Mouse (Mus musculus) layer of hippocampus, adult 2 months (tissue): ENCODE results near the gene Ubr4. TPM values are rescaled to one million over a fixed set of nuclear protein-coding genes. Genes with fewer than 3 reads are reported as not detected.

ENCODE experiments used
- DNase-seq, 2 experiments: peaks; one replicate each; pipeline ENCODE4 v3.0.0; 2022; ENCODE audit warnings: low spot score in 2 of 2
- H3K27ac ChIP-seq: fragments of 200-600 bp; 2 replicates; pipeline ENCODE4 v1.8.1; 2022
- H3K4me3 ChIP-seq: fragments of 200-600 bp; 2 replicates; pipeline ENCODE4 v1.8.1; 2022; ENCODE audit warnings: mild to moderate bottlenecking
- CTCF ChIP-seq: fragments of 200-600 bp; conservative IDR thresholded peaks from 2 replicates; pipeline ENCODE4 v1.8.1; 2022; ENCODE audit warnings: antibody characterized with exemption, mild to moderate bottlenecking, moderate library complexity
- total RNA-seq, 2 experiments: library from RNA; stranded (reverse); gene quantifications; 2 replicates each; pipeline ENCODE4 v1.2.3; 2021

The Ubr4 gene
- total RNA-seq, 2 experiments from 2014 or later, result 171 to 176 TPM

DNA sequence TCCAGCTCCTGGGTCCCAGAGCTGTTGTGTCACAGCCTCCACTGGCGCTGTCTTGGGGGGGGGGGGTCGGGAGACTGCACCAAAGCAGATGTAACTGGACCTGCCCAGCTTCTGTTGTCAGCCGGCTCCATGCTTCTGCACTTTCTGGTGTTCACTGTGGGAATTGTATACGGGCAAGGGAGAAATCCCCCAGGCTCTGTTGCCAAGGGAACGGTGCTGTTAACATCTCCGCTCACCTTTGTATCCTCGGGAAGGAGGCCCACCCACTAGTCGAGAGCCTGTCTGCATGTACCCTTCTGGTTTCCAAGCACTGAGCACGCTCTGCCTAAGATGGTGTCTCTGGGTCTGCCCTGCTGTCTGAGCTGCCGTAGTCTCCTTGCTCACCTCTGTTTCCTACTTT, 134.7 kb downstream of the Ubr4 start:
- DNase-seq, result no peak
- no peak for TF ChIP-seq CTCF
- no peak overlapping the region for H3K4me3 ChIP-seq
- peak overlapping the region; percentile 51 for H3K27ac ChIP-seq

DNA sequence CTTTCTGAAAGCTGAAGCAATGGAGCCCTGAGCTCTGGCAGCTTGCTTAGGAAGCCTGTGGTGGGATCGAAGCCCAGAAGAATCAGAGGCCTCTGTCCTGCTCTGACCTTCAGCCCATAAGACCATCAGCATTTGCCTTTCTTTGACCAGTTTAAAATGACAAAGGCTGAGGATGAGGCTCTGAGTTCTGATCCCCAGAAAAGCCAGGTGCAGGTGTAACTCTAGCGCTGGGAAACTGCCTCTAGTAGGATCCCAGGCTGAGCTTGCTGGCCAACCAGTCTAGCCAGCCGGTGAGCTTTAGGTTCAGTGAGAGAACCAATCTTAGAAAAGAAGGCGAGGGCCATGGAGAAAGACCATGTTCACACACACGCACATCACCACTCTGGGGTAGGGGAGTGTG, 135.9 kb downstream of the Ubr4 start:
- no peak for TF ChIP-seq CTCF
- H3K4me3 ChIP-seq, result no peak overlapping the region
- H3K27ac ChIP-seq, result no peak overlapping the region
- no peak for DNase-seq

DNA sequence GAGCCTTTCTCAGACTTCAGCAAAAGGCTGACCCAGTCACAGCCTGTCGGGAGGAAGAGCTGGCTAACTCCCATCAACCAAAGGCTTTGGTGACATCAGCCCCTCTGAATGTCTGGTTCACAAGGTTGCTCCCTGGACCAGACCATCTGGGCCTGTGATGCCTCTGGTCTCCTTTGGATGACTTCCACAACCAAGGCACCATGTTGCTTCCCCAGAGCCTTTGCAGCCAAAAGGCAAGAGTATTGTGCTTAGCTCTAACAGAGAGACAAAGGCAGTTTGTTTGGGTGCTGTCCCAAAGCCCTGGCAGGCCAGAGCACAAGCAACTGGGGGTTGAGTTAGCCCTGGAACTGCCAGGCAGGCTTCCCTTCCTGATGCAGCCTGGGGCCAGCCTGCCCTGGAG, 137.5 kb downstream of the Ubr4 start:
- no peak for TF ChIP-seq CTCF
- DNase-seq, result peak; percentile 38 to 69
- Histone ChIP-seq H3K4me3 (no peak overlapping the region), H3K27ac (peak overlapping the region; percentile 72)

DNA sequence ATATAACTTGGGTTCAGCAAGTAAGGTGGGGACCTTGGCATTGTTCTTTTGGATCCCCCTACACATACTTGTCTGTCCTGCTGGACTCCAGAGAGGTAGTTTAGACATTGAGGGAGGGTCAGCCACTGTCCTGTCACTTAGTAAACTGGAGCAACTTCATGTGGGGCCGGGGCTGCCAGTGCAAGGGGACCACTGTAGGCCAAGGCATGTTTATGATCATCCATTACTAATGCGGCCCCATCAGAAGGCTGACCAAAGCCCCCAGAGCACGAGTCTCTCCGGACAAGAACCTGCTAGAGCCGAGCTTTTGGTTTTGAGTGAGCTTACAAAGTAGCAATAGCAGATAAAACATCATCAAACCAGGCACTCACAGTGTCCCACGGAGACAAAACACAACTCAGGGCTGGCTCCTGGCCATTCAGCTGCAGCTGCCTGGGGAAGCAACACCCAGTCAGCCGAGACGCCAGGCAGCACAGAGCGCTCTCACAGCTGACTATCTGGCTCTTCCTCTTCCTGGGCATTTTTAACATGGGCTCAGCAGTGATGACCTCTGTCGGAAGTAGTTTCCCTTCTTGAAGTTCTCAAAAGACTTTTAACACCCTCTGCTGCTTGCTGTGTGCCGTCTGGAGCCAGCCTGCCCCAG, 138.1 kb downstream of the Ubr4 start:
- DNase-seq, result peak; percentile 63 to 66
- Histone ChIP-seq H3K4me3 (no peak overlapping the region), H3K27ac (peak overlapping the region; percentile 72)
- TF ChIP-seq CTCF, result no peak

DNA sequence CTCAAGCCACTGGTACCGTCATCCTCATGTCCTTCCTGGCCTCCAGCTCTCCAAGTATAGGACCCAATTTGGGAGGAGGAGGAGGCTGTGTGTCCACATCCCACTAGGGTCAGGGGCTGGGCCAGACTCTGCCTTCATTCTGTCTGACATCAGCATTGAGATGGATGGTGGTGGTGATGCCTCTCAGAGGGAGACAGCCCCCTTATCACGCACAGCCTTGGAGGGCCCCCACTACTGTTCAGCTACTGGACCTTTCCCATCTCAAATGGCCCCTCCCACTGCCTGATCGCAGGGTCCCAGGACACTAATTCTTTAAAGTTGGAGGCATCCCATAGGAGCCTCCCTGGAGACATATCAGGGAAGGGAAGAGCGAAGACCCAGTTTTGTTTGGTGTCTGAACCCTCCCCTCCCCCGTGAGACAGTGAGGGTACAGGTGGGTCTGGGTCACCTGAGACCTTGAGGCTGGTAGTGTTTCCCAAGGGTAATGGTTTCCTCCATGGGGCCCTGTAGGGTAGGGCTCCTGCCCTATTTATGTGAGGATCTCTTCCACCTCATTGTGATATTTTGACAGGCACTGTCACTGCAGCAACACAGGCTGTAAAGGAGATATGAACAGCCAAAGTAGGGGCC, 139.2 kb downstream of the Ubr4 start:
- TF ChIP-seq CTCF, result no peak
- H3K4me3 ChIP-seq, result no peak overlapping the region
- DNase-seq, result no peak
- peak overlapping the region; percentile 72; the same call in 1 of the 2 replicates for H3K27ac ChIP-seq

DNA sequence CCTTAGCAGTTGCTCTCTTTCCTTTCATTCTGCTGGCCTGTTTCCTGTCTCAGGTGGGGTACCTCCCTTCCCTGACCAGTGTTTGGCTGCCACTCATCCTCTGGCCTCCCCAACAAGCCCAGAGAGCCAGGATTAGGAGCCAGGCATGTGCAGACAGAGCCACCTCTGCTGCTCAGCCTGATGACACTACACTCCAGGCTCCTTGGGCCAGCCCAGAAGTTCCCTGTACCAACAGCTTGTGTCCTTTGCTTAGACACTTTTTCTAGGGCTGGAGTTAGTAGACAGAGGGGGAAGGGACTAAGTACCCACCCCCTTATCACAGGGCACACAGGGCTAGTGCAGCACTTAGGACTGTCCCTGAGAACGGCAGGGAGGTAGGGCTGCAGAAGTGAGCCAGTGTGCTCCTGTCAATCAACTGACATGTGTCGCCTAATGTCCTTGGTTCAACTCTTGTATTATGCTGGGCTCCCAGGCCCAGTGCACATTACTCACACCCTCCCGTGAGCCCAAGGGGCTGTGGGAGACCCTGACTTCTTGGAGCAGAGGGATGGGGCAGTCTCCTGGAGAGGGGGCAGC, 139.9 kb downstream of the Ubr4 start:
- no peak for DNase-seq
- TF ChIP-seq CTCF, result no peak
- no peak overlapping the region for H3K4me3 ChIP-seq
- H3K27ac ChIP-seq, result no peak overlapping the region

DNA sequence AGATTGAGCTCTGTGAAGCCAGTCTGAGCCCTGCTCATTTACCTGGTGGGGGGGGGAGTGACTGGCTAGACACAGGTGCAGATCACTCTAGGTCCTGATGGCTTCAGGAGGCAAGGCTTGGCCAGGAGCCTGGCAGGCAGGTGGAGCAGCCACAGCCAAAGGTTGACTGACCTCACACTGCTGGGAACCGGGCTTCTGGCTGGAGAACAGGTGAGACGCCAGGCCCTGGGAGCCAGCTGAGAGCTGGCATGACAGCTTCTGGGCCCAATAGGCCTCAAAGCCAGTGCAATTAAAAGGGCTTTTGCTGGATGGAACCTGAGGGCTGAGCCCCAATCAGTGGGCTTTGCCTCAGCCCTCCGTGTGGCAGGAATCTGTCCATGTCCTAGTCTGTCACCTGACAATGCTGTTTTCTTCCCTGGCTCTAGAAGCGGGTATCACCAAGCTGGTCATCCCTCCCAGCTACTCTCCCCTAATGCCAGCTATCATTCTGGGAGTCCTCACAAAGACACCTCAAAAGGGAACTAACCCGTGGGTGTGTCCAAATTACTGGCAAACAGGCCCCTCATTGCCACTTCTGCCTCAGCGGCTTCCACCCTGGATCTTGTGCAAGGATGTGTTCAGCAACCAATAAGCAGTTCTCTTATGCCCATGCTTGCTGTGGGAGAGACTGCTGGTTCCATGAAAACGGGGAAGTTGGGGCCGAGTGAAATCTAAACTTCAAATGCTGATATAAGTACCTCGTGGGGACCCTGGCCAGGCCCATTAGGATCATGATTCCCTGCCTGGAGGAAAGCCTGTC, 141.0 kb downstream of the Ubr4 start:
- no peak for DNase-seq
- H3K27ac ChIP-seq, result no peak overlapping the region
- no peak overlapping the region for H3K4me3 ChIP-seq
- TF ChIP-seq CTCF, result no peak

DNA sequence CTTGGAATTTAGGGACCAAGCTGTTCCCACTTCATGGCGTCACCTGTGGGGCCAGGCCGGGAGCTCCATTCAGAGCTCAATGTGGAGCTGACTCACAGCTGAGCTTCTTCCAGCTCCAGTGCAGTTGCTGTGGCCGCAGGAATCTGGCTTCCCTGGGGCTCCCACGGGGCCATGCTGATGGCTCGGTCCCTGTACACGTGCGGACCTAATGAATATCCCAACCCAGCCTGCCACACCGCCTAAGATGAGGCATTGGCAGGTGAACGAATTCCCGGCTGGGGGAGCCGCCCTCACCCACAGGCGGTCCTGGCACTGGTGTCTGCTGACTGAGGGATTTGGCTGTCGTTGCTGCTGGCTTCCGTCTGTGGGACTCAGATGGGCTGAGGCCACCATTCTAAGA, 148.4 kb downstream of the Ubr4 start:
- H3K27ac ChIP-seq, result no peak overlapping the region
- peak in 1 of 2 experiments; percentile 26 for DNase-seq
- no peak overlapping the region for H3K4me3 ChIP-seq
- TF ChIP-seq CTCF, result no peak

DNA sequence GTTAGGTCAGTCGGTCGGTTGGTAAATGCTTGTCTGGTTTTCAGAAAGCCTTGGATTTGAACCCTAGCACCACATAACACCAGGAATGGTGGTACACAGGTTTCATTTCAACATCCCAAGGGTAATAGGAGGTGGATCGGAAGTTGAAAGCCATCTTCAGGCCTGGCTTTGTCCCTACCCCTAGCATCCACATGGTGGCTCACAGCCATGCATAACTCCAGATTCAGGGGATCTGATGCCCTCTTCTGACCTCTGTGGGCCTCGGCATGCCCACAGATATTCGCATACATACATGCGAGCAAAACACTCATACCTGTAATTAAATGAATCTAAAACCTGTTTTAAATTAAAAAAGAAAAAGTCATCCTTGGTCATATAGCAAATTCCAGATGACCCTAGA, 149.3 kb downstream of the Ubr4 start:
- Histone ChIP-seq H3K4me3 (no peak overlapping the region), H3K27ac (no peak overlapping the region)
- TF ChIP-seq CTCF, result peak; percentile 29; the same call in 1 of the 2 replicates
- DNase-seq, result no peak

DNA sequence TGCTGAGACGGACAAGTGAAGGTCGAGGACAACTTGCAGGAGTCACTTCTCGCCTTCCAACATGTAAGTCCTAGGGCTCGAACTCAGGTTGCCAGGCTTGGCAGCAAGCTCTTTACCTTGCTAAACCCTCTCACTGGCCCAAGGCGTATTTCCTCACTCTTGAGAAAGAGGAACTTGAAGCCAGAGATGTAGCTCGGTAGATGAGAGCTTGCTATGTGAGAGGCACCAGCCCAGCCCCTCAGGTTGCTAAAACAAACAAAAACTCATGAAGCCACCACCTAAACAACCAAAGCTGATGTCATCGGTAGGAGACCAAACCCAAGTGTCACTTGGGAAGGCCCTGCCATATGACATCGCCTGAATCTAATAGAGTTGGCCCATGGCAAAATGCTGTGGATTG, 151.5 kb downstream of the Ubr4 start:
- no peak overlapping the region for H3K4me3 ChIP-seq
- DNase-seq, result no peak
- no peak overlapping the region for H3K27ac ChIP-seq
- no peak for TF ChIP-seq CTCF

DNA sequence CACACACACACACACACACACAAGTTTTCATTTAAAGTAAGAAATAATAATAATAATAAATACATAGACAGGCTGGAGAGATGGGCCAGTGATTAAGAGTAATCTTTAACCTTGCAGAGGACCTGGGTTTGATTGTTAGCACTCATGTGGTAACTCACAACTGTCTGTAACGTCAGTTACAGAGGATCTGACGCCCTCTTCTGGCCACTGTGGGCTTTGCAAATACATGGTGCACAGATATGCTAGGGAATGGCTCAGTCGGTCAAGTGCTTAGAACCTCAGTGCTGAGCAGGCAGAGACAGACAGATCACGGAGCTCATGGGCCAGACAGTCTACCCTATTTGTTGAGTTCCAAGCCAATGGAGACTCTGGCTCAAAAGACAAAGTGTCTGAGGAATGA, 153.3 kb downstream of the Ubr4 start:
- Histone ChIP-seq H3K4me3 (no peak overlapping the region), H3K27ac (no peak overlapping the region)
- TF ChIP-seq CTCF, result no peak
- no peak for DNase-seq

DNA sequence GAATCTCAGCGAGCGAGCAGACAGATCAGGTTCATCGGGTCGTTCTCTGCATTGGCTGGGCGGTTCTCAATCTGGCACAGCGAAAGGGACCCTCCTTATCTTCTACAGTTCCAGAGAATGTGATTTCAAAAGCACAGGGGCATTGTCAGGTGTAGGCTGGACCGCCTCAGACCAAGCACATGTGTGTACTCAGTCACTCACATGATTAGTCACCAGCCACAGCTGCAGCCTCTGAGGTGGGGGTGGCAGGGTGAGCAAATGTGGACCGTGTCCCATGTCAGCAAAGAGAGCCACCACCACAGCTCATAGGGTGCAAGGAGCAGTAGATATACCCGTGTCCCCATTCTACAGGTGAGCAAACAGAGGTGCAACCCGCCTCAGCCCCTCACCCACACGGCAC, 154.3 kb downstream of the Ubr4 start:
- no peak for DNase-seq
- Histone ChIP-seq H3K27ac (no peak overlapping the region), H3K4me3 (no peak overlapping the region)
- no peak for TF ChIP-seq CTCF

DNA sequence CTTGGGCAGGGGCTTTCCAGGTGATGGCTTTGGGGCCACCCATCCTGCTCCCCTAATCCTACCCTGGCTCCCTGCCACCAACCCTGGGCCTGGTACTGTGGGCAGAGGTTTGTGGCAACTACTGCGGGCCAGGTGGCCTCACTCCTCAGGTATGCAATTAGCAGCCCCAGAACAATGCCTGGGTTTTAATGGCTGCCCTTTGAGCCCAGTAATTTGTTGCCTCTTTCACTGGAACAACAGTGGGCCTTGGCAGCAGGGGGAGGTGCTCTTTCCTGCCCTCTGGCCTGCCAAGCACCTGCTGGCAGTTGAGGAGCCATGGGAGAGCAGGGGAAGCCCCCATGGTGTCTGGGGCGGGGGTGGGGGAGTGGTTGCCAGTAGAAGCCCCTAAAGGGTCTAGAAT, 156.7 kb downstream of the Ubr4 start:
- H3K4me3 ChIP-seq, result no peak overlapping the region
- H3K27ac ChIP-seq, result no peak overlapping the region
- TF ChIP-seq CTCF, result no peak
- DNase-seq, result no peak
